Mouse (Mus musculus) liver, adult 2 months (tissue): ENCODE results near the gene Nrip1.

Experiments
- CTCF ChIP-seq: fragments of 200-500 bp; IDR thresholded peaks from 2 replicates; pipeline ENCODE4 v1.5.1; 2011; ENCODE audit warnings: low read depth, low read length, control low read depth
- POLR2A ChIP-seq: fragments of 200-500 bp; IDR thresholded peaks from 2 replicates; pipeline ENCODE4 v1.6.1; 2011; ENCODE audit warnings: low read length, control low read depth; ENCODE audit not compliant: insufficient read depth; ENCODE audit errors: extremely low read depth

DNA sequence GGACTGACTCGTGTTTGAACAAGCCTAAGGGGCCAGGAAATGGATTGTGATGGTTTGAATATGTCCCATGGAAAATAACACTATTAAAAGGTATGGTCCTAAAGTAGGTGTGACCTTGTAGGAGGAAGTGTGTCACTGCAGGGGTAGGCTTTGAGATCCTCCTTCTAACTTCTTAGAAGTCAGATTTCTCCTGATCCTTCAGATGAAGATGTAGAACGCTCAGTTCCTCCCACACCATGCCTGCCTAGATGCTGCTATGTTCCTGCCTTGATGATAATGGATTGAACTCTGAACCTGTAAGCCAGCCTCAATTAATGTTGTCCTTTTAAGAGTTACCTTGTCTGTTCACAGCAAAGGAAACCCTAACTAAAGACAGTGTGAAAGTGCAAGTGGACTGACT is 62.8 kb downstream of the Nrip1 start:
- TF ChIP-seq POLR2A (no peak), CTCF (no peak)
